Mouse (Mus musculus) thymus, postnatal 0 days (tissue): ENCODE results near the gene Hnrnpa1. TPM values are rescaled to one million over a fixed set of nuclear protein-coding genes. Genes with fewer than 3 reads are reported as not detected.

Source experiments
- DNase-seq: peaks from one replicate; pipeline ENCODE4 v3.0.0-alpha.2; 2015; ENCODE audit warnings: low spot score
- polyA plus RNA-seq: library from polyadenylated mRNA; unstranded; fragments of >200 nt; fragmentation: Nextera tagmentation; extraction: Ambion mirVana; gene quantifications from 2 replicates; pipeline ENCODE4 v1.2.1, GENCODE M21; 2015

Gene Hnrnpa1
- polyA plus RNA-seq, result 683 and 713 TPM in 2 replicates

DNA sequence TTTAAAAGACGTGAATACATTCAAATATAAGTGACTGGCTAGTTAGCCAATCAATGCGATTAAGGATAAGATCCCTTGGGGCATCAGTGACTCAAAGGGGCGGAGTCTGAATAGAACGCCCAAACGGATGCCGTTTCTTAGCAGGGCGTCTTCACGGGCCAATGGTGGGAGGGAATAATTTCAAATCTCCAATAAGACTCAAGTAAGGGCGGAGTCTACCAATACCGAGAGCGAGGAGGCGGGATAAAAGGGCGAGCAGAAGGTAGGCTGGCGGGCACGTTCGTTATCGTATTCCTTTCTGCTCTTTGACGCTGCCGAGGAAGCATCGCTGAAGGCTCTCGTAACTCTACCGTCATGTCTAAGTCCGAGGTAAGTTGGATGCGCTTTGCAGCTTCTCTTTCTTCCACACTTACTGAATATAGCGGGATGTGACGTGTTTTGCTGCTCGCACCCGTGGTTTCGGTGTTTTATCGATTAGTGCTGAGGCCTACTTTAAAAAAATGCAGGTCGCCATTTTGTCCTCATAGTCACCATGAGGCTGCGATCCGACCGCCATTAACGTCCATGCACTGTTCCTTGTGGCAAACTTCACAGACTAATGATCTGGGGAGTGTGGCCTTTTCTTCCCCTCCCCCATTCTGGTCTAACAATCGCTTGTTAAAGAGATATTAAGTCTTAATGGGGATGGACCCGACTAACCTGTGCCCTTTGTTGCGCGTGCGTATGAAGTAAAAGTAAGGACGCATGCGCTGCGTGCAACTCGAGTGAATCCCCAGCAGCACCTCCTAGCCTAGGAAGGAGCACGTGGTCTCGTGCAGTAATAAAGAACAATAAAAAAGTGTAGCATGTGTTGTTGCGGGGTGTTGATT lies at the start of gene Hnrnpa1:
TSS of gene Hnrnpa1 (plus strand) at position 273 of the 869 bp plus-strand sequence.
- peak; percentile 98 for DNase-seq

DNA sequence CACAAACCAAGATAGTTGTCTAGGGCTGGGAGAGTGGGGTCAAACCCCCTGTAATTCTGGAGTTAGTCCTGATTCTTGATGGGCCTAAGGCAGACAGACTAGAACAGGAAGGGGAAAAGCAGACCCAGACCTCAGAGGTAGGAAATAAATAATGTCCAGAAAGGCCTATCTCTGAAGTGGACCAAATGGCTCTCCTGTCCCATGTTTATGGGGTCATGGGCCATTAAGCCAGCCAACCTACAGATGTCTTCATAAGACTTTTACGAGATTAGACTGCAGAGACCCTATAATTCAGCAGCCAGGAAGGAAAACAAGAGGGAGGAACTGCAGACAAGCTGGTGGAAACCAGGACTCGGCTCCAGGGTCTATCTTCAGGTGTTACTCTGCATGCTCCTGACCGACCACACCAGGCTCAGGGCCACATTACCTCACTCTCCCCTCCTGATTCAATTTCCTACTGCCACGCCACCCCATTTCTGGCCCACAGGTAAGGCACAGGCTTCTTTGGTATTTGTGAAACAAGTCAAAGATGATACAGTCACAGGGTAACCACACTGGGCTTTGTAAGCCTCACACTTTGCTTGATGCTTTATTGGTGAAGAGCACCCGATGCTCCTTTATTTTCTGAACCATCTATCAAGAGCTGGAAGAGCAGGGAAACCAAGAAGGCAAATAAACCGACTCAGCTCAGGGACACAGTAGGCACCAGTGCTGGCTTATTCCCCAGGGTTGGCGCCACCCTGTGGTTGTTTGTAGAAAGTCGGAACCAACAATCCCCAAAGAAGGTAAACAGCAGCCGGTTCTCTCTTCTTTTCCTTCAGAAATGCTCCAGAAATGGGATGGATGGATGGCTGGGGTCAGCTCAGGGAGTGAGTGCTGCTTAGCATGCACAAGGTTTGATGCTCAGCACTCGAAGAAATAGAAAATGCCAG lies 49.4 kb upstream of the Hnrnpa1 start:
- peak; percentile 42 for DNase-seq

DNA sequence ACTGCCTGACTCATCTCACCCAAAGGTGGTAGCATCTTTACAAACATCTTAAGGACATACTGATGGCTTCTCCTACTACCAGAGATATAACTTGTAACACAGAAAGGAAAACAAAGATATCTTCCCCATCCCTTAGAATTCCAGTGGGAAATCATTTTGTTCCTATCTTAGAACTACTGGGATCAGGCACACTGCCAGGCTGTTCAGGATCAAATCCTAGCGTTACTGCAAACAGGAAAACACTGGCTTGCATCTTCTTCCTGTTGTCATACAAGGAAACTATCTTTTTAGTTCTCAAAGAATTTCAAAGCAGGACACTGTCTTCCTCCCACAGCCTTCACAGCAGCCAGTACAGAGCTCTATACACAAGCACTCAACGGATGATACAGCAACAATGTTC lies 46.6 kb upstream of the Hnrnpa1 start:
- DNase-seq, result no peak

DNA sequence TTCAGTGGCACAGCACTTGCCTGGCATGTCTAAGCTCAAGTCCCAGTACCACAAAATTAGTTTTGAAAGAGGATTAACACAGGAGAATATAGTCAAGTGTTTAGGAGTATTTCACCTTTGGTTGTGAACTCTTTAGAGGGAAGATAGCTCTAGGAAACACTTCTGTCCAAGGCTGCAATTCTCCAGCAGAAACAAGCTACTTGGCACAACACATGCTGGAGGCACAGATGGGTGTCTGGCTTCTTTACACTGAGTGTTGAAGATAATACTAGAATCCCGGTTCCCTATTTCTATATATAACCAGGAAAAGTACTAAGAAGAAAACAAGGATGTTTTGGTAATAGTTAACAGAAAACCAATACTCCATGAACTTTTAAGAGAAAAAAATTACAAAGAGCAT lies 43.4 kb upstream of the Hnrnpa1 start:
- DNase-seq, result no peak

DNA sequence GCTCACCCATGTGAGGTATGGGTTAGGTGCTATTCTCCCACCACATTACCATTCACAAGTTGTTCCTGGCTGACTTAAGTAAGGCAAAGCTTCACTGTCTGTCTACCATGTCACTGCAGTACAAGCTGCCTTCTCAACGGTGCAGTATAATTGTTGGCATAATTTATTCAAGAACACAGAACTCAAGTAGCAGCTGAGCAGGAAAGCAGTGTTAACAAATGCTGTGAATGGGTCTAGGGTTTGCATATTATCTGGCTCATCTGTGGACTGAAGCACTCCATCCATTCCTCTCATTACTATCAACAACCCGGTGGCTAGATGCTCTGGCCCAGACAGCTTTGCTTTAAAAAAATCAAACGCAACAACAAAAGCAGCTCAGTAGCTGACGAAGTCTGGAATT lies 42.4 kb upstream of the Hnrnpa1 start:
- DNase-seq, result no peak

DNA sequence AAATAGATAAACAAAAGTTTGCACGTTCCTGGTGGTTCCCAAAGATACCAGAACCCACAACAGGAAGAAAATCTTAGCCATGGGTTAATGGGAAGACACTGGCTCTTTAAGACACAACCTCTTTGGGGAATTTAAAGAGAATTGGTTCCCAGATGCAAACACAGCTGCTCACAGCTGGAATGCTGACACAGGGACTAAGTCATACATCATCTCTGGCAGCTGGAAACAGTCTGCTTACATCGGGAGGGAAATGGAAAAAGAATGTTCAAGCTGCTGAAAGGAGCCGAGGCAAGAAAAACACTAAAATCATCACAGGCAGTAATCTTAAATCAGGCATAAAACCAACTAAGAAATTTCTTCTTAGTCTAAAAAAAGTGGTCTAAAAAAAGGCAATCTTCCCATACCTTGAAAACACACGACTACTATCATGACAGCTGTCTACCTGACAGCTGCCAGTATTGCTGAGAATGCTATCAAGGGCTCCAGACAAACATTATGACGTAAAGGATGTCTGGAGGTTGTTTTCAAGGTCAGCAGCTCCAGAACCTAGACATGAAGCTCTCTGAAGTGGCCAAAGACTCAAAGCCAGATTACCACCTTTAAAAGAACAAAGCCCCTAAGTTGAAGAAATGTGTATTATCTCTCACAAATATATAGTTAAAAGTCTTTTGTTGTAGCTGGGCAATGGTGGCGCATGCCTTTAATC lies 38.0 kb upstream of the Hnrnpa1 start:
- no peak for DNase-seq

DNA sequence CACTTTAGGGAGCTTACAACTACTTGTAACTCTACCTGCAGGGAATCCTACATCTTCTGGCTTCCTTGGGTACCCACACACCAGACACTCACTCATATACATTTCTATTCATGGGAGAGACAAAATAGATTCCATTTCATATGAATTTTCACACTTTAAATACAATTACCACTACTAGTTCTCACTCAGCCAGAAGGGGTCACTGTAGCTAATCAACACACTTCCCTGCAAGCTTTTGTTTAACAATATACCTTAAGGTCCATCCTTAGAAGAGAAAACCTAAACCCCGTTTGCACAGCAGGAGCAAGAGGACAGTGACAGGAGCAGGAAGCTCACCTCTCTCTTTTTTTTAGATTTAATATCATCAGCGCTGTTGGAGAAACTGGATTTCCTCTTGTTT lies 35.1 kb upstream of the Hnrnpa1 start:
- DNase-seq, result peak; percentile 23

DNA sequence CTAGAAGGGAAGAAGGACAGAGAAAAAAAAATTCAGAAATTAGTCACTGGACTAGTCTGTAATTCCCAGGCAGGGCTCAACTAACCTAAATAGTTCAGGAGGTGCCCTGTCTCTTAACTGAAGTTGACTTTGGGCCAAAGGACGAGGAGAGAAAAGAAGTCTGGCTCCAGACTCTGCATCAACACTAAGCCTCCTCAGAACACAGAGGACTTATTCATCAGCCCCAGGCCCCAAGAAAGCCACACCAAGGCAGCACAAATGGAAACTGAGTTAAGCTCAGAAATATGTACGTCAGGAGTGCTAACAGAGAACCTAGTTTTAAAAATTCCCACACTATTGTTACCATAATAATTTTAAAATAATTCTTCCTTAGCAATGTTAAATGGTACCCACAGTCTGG lies 26.1 kb upstream of the Hnrnpa1 start:
- no peak for DNase-seq

DNA sequence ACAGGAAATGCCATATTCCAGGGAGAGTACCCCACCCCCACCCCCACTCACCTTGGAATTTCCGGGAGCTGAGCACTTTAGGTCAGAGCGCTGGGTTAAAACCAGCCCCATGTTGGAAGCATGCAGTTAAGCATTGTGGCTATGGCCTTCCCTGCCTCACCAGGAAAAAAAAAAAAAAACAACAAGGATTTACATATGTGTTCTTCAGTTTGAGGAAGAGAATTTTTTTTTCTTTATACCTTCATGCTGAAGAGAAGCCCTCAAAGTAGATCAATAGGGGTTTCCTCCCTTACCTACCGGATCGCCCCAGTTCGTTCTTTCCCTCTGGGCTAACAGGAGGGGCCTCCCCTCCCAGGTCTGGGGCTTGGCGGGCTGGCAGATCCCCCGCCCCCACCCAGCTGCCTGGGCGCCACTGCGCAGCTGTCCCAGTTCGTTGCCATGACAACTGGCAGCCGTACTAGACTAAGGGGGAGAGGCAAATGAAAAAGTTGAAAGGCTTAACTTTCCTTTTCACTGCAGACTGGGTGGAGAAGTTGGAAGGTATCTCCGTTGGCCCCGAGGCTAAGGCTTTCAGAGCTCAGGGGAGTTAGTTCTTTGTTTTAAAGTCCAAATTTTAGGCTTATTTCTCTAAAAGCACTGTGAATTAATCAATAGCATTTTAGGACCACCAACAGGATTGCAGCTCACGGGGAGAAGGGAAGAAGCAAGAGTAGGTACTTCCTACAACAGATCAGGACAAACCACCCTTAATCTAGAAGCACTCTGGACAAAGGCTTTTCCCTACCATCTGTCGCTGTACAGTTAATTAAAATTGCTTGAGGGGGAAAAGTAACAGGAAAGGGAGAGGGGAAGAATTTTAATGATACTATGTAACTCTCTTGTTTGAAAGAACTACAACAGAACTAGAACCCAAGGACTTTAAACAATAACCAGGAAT lies 25.0 kb upstream of the Hnrnpa1 start:
- DNase-seq, result peak; percentile 97

DNA sequence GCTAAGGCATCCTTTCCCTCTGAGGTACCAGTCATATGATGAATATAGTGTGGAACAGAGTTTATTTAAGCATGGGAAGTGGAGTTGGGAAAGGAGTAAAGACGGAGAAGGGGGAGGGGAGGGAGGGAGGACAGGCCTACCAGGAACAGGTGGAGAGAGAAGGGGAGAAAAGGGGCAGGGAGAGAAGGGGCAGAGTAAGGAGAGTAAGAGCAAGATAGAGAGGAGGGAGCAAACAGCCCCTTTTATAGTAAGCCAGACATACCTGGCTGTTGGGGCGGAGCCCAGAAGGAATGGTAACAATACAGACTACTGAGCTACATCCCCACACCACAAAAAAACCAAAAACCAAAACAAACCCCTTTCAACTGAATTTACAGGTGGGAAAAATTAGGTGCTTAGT lies 24.2 kb upstream of the Hnrnpa1 start:
- no peak for DNase-seq

DNA sequence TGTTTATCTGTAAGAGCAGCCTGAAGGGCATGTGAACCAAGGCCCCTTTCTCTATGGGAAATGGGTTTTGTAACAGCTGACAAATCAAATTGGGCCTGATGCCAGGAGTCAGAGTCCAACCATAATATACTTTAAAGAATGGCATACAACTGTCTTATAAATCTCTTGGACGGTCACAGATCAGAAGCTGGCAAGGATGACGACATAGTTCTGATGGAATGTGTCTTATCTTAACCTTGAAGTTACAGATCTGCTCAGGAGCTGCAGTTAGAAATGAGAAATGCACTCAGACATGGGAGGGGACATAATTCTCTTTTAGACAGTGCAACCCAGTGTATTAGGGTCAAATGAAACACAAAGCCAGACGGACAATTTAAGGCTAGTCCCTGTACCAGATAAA lies 19.4 kb upstream of the Hnrnpa1 start:
- DNase-seq, result no peak

DNA sequence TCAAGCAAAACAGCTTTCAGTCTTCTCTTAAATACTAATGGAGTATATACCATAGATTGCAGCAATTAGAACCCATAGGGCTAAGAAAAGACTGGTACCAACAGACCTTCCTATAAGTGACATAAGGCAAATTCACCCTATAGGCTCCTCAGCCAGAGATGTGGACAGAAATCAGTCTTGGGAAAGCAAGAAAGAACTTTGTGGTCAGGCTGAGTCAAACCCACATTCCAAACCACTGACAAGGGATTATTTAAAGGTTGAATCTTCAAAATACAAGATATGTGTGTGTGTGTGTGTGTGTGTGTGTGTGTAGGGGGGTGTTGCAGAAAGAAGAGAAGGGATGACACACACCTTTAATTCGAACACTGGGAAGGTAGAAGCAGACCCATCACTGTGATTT lies 18.8 kb upstream of the Hnrnpa1 start:
- no peak for DNase-seq

DNA sequence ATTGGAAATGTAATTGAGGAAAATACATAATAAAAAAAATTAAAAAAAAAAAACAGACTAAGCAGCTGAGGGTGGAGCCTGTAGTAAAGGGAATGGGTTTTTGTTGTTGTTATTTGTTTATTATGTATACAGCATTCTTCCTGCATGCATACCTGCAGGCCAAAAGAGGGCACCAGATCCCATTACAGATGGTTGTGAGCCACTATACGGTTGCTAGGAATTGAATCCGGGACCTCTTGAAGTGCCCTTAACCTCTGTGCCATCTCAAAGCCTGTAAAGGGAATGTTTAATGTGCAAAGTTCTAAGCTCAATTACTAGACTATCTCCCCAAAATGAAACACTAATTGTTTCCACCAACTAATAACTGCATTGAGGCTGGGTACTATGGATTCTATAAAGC lies 16.1 kb upstream of the Hnrnpa1 start:
- no peak for DNase-seq

DNA sequence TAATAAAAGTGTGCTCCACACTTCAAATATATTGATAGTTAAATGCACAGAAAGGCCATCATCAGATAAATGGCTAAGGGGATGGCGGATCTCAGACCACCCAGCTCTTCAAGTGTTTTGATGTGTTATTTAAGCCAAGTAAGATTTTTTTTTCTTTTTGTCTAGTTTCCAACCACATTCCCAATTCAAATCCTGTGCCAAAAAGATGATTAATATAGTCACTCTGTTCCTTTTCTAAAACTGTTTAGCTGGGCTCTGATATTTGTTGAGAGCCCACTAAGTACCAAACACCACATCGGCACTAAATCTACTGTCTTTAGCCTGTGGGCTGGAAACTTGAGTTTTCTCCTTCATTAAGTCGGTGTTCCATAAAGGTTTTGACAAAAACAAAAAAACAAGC lies 13.2 kb upstream of the Hnrnpa1 start:
- DNase-seq, result no peak

DNA sequence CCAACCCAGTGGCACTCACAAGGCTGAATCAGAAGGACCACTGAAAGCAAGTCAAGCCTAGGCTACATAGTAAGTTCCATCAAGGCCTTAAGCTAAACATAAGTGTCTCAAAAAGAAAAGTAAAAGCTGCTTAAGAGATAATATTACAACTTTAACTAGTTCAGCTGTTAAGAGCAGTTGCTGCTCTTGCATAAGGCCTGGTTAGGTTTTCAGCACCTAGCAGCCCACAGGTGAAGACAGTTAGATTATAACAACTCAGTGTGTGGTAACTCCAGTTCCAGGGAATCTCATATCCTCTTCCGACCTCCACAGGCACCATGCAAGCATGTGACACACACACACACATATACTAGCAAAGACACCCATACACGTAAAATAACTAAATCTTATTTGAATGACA lies 12.7 kb upstream of the Hnrnpa1 start:
- DNase-seq, result no peak

DNA sequence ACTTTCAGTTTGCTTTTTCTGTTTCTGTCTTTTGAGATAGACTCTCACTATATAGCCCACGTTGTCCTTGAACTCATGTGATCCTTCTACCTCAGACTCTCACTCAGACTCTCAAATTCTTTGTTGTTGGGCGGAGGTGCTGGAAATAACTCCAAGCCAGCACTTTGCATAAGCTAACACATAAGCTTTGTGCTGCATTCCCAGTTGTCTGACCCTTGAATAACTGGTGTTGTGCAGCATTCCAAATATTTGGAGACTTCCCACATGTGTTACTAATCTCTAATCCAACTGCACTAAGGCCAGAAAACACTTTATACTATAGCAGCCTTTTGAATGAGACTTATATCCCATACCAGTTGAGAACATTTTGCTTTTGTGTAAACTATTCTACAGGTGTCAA lies 11.3 kb upstream of the Hnrnpa1 start:
- no peak for DNase-seq

DNA sequence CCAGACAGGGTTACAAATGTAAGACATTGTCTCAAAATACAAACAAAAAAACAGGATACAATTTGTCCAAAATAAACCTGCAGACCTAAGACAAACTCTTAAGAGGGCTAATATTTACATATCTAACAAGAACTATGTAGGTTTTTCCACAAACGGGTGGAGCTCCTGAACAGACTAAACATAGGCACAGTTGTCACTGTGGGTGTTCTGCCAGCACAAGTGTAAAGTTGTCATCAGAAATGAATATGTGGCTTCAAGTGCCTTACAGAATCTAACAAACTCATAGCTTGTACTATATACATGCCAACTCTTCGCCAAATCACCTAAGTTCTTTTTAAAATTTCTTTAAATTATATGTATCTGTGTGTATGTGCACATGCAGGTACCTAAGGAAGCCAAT lies 7.1 kb upstream of the Hnrnpa1 start:
- DNase-seq, result no peak

DNA sequence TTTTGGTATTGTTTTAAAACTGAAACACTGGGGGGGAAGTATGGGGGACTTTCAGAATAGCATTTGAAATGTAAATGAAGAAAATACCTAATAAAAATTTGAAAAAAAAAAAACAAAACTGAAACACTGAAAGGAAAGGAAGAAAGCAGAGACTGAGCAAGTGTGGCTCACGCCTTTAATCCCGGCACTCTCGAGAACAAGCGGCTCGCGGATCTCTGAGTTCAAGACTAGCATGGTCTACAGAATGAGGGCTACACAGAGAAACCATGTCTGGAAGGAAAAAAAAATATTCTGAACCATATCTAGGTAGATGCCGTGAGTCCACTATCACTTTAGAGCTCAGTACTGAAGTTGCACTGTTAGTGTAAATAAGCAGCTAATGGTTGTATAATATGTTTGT lies 2.9 kb upstream of the Hnrnpa1 start:
- DNase-seq, result no peak

DNA sequence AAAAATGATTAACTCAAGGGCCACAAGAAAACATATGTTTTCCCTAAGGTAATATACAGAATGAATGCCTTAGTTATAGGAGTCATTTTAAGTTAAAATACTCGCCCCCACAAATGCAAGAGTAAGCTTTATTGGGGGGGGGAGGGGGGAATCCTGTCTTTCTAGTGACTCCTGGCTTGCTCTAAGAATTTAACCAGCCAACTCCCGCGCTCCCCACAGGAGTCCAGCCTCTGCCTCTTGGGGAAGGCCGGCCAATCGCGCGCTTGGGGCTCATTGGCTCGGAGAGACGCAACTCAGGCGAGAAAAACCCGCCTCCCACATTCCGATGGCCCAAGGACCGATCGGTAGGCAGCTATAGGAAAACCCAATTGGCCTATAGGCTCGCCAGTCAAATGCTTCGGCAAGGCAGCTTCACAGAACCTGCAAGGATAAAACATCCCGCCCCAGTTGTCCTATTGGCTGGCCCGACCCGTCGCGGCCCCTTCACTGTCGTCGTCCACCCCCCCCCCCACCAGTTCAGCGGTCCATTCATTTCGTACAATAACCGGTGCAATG lies 1.0 kb upstream of the Hnrnpa1 start:
- peak; percentile 95 for DNase-seq

DNA sequence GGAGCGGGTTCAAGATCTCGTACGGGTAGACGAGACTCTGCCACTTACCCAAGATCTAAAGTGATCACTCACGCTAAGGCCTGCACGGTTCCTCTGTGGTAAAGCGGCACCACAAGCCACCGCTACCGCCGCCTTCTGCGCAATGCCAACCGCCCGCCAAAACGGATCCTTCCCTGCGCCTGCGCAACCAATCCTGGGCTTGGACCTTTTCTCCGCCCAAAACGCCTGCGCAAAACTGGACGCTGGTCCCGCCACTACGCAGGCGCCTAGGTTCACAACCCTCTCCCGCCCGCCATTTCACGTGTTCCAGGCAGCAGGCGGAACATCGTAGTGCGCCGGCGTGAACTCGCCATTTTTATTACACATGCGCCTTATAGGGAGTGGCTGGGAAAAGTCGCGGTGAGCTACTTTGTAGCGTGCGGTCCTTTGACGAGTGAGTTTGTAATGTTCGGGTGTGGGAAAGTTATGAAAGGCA lies 510 bp upstream of the Hnrnpa1 start, which contains the start of gene Cbx5:
TSS of gene Cbx5 (minus strand) at position 132 of the 475 bp plus-strand sequence.
- DNase-seq, result peak; percentile 97
